ENCODE assay signal across 8 mouse cellular contexts in the genomic region with DNA sequence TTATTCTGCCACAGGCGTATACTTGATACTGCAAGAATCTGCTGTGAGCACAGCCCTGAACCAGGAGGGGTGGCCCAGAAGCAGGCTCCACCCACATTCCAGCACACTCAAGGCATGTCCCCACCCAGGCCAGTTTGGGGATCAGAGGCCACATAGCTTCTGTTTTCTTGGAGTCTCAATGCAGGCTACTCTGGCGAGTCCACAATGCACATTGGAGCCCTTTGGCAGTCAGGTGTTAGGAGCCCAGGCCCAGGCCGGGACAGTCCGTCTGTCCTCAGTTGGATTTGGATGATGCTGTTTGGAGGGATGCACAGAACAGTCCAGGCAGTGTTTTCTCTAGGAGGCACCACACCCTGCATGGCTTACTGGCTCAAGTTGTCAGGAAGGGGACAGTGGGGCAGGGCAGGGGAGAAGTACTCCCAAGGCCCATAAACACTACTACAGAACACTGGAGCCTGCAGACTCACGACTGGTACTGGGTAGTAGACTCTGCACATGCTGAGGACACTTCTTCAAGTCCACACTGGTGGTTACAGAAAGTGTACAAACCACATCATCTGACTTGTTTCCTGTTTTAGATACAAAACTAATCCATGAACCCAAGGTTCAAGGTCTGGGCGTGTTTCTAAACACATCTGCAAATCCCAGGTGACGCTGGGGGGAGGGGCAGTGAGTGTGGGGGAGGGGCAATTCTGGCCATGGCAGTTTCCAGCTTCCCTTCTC. TPM values are rescaled to one million over a fixed set of nuclear protein-coding genes. Genes with fewer than 3 reads are reported as not detected.
A peak's percentile ranks its signal among the peaks of the same experiment; 100 is the strongest.
DNase-seq lines count a peak whose midpoint lies in the region.

No protein-coding gene starts in this region.

- peak; percentile 61 for DNase-seq in 3134 (ENCODE audit: extremely low read depth, insufficient read length, low spot score)
- DNase-seq in A20 (ENCODE audit: low read depth, low spot score): peak; percentile 19
- DNase-seq in heart, adult 8-10 months (ENCODE audit: low spot score): peak; percentile 29
- DNase-seq in kidney, postnatal 36 days: peak; percentile 83
- peak; percentile 54 for DNase-seq in mesoderm, embryonic 11.5 days (ENCODE audit: low read depth, low spot score)
- no peak for DNase-seq in right cerebral cortex, adult 18-20 months
- no peak for DNase-seq in ovary, postnatal 10 days (ENCODE audit: low spot score)
- no peak for DNase-seq in left cerebral cortex, postnatal 25 days (ENCODE audit: low spot score in 2 of 2)

- intact Hi-C loops in left cerebral cortex, postnatal 25 days (cut with DNase I): no loop called here

RNA-seq across cellular contexts. Expression of a gene that starts 13.5 kb away (rescaled TPM):
- 10 to 100 TPM; 40.7 to 45.7 (median 41.7) TPM for total RNA-seq in heart, adult 8-10 months (2022)
- total RNA-seq in left cerebral cortex, postnatal 25 days (2021): 10 to 100 TPM; 43.1 to 49.2 TPM

RNA-seq across cellular contexts. Expression of a gene that starts 49.6 kb away (rescaled TPM):
- 10 to 100 TPM; 14.9 to 19.2 (median 15.8) TPM for total RNA-seq in heart, adult 8-10 months (2022)
- total RNA-seq in left cerebral cortex, postnatal 25 days (2021): 10 to 100 TPM; 19.9 to 22.4 TPM

RNA-seq across cellular contexts. Expression of a gene that starts 57.9 kb away (rescaled TPM):
- 10 to 100 TPM; 22.2 to 36.5 (median 29.1) TPM for total RNA-seq in heart, adult 8-10 months (2022)
- 10 to 100 TPM; 17.4 to 28.9 TPM for total RNA-seq in left cerebral cortex, postnatal 25 days (2021)

Comparison
In these comparisons a context has a peak if more than half of its experiments do, and no peak if none do; other contexts are left out.
1. DNase-seq: peak in 3134 (single experiment), A20 (single experiment), heart, adult 8-10 months (single experiment), kidney, postnatal 36 days (2 of 2) and mesoderm, embryonic 11.5 days (single experiment); none in right cerebral cortex, adult 18-20 months (single experiment), ovary, postnatal 10 days (single experiment) and left cerebral cortex, postnatal 25 days (0 of 2).